Mouse (Mus musculus): ENCODE data around the gene Adamts7. TPM values are rescaled to one million over a fixed set of nuclear protein-coding genes. Genes with fewer than 3 reads are reported as not detected.

Adamts7 gene
- polyA plus RNA-seq, 1 experiment from 2014 or later = 8.0 TPM

- no peaks in the 10 kb centered on the region for H3K36me3 ChIP-seq
- H3K4me3 ChIP-seq = peak overlapping the region; percentile 49
- no peaks in the 10 kb centered on the region for H3K27me3 ChIP-seq (replicated peaks)
- peak overlapping the region; percentile 64 for H3K4me2 ChIP-seq
- H3K9ac ChIP-seq = 0 out of 2 replicates have a peak overlapping the region, but pooled peaks have one; percentile 32
- WGBS = 19% methylated on average over 7 of the region's 7 CpGs
- no peaks in the 10 kb centered on the region for H3K9me3 ChIP-seq (replicated peaks)
- H3K27ac ChIP-seq (ENCODE audit: poor library complexity, severe bottlenecking) = no peak overlapping the region
- H3K4me1 ChIP-seq (replicated peaks) = peaks cover 13% of the 10 kb centered on the region
- ATAC-seq (ENCODE audit: insufficient number of reproducible peaks, low FRiP score) = no peak
Observed at GRCm38 (mm10) chr9:90125416-90126099, 37.3 kb upstream of the Adamts7 start.

- Histone ChIP-seq H3K9me3 (replicated peaks) (no peaks in the 10 kb centered on the region), H3K4me3 (peak overlapping the region; percentile 49), H3K4me2 (peak overlapping the region; percentile 64), H3K27me3 (replicated peaks) (no peaks in the 10 kb centered on the region), H3K4me1 (replicated peaks) (peaks cover 13% of the 10 kb centered on the region), H3K36me3 (no peaks in the 10 kb centered on the region), H3K27ac (ENCODE audit: poor library complexity, severe bottlenecking) (no peak overlapping the region), H3K9ac (peak overlapping the region; percentile 32; the same call in 1 of the 2 replicates)
- peak; percentile 74 for ATAC-seq (ENCODE audit: insufficient number of reproducible peaks, low FRiP score)
- 3% methylated on average over 30 of the region's 30 CpGs for WGBS
Observed at GRCm38 (mm10) chr9:90126260-90127010, 36.4 kb upstream of the Adamts7 start.

- no peak for ATAC-seq (ENCODE audit: insufficient number of reproducible peaks, low FRiP score)
- 0 out of 2 replicates have a peak, but pooled peaks cover 1% of the 10 kb centered on the region for H3K9me3 ChIP-seq (replicated peaks)
- H3K27me3 ChIP-seq (replicated peaks) = no peaks in the 10 kb centered on the region
- H3K4me1 ChIP-seq (replicated peaks) = peaks cover 13% of the 10 kb centered on the region
- H3K27ac ChIP-seq (ENCODE audit: poor library complexity, severe bottlenecking) = no peak overlapping the region
- H3K36me3 ChIP-seq = no peaks in the 10 kb centered on the region
- H3K4me2 ChIP-seq = peak overlapping the region; percentile 59
- H3K4me3 ChIP-seq = peak overlapping the region; percentile 38
- WGBS = 44% methylated on average over 6 of the region's 6 CpGs
- H3K9ac ChIP-seq = no peak overlapping the region
Observed at GRCm38 (mm10) chr9:90127146-90127545, 35.7 kb upstream of the Adamts7 start.

GRCm38 (mm10) chr9:90128636-90129201 lies 34.1 kb upstream of the Adamts7 start:
- no peak overlapping the region for H3K9ac ChIP-seq
- 57% methylated on average over 6 of the region's 6 CpGs for WGBS
- peaks cover 18% of the 10 kb centered on the region for H3K4me1 ChIP-seq (replicated peaks)
- no peaks in the 10 kb centered on the region for H3K27me3 ChIP-seq (replicated peaks)
- no peak overlapping the region for H3K27ac ChIP-seq (ENCODE audit: poor library complexity, severe bottlenecking)
- H3K9me3 ChIP-seq (replicated peaks) = 0 out of 2 replicates have a peak, but pooled peaks cover 3% of the 10 kb centered on the region
- H3K4me3 ChIP-seq = no peak overlapping the region
- no peak for ATAC-seq (ENCODE audit: insufficient number of reproducible peaks, low FRiP score)
- H3K4me2 ChIP-seq = no peak overlapping the region
- no peaks in the 10 kb centered on the region for H3K36me3 ChIP-seq

GRCm38 (mm10) chr9:90133562-90134355 lies 29.1 kb upstream of the Adamts7 start:
- Histone ChIP-seq H3K27me3 (replicated peaks) (no peaks in the 10 kb centered on the region), H3K4me2 (0 out of 2 replicates have a peak overlapping the region, but pooled peaks have one; percentile 22), H3K36me3 (no peaks in the 10 kb centered on the region), H3K9ac (no peak overlapping the region), H3K4me1 (replicated peaks) (peaks cover 15% of the 10 kb centered on the region), H3K4me3 (no peak overlapping the region), H3K9me3 (replicated peaks) (0 out of 2 replicates have a peak, but pooled peaks cover 3% of the 10 kb centered on the region), H3K27ac (ENCODE audit: poor library complexity, severe bottlenecking) (peak overlapping the region; percentile 25)
- ATAC-seq (ENCODE audit: insufficient number of reproducible peaks, low FRiP score) = no peak
- 31% methylated on average over 7 of the region's 7 CpGs for WGBS

GRCm38 (mm10) chr9:90135466-90135865 lies 27.4 kb upstream of the Adamts7 start:
- Histone ChIP-seq H3K4me3 (no peak overlapping the region), H3K4me1 (replicated peaks) (peaks cover 15% of the 10 kb centered on the region), H3K27ac (ENCODE audit: poor library complexity, severe bottlenecking) (no peak overlapping the region), H3K27me3 (replicated peaks) (no peaks in the 10 kb centered on the region), H3K9ac (no peak overlapping the region), H3K4me2 (no peak overlapping the region), H3K36me3 (no peaks in the 10 kb centered on the region), H3K9me3 (replicated peaks) (0 out of 2 replicates have a peak, but pooled peaks cover 3% of the 10 kb centered on the region)
- no peak for ATAC-seq (ENCODE audit: insufficient number of reproducible peaks, low FRiP score)
- 76% methylated on average over 8 of the region's 8 CpGs for WGBS

- WGBS = 77% methylated on average over 9 of the region's 9 CpGs
- H3K36me3 ChIP-seq = no peaks in the 10 kb centered on the region
- H3K27me3 ChIP-seq (replicated peaks) = no peaks in the 10 kb centered on the region
- H3K4me1 ChIP-seq (replicated peaks) = peaks cover 15% of the 10 kb centered on the region
- H3K27ac ChIP-seq (ENCODE audit: poor library complexity, severe bottlenecking) = no peak overlapping the region
- H3K9ac ChIP-seq = no peak overlapping the region
- no peak overlapping the region for H3K4me2 ChIP-seq
- H3K4me3 ChIP-seq = no peak overlapping the region
- ATAC-seq (ENCODE audit: insufficient number of reproducible peaks, low FRiP score) = no peak
- 0 out of 2 replicates have a peak, but pooled peaks cover 3% of the 10 kb centered on the region for H3K9me3 ChIP-seq (replicated peaks)
Observed at GRCm38 (mm10) chr9:90135963-90136677, 26.7 kb upstream of the Adamts7 start.

- Histone ChIP-seq H3K36me3 (no peaks in the 10 kb centered on the region), H3K4me3 (no peak overlapping the region), H3K4me1 (replicated peaks) (peaks cover 15% of the 10 kb centered on the region), H3K27ac (ENCODE audit: poor library complexity, severe bottlenecking) (no peak overlapping the region), H3K9ac (no peak overlapping the region), H3K27me3 (replicated peaks) (no peaks in the 10 kb centered on the region), H3K4me2 (no peak overlapping the region), H3K9me3 (replicated peaks) (0 out of 2 replicates have a peak, but pooled peaks cover 3% of the 10 kb centered on the region)
- WGBS = 85% methylated on average over 1 of the region's 1 CpGs
- ATAC-seq (ENCODE audit: insufficient number of reproducible peaks, low FRiP score) = no peak
Observed at GRCm38 (mm10) chr9:90136678-90136965, 26.2 kb upstream of the Adamts7 start.

GRCm38 (mm10) chr9:90145788-90146187 lies 17.1 kb upstream of the Adamts7 start:
- no peak for ATAC-seq (ENCODE audit: insufficient number of reproducible peaks, low FRiP score)
- no peaks in the 10 kb centered on the region for H3K36me3 ChIP-seq
- WGBS = 36% methylated on average over 2 of the region's 2 CpGs
- no peak overlapping the region for H3K4me3 ChIP-seq
- no peak overlapping the region for H3K9ac ChIP-seq
- 0 out of 2 replicates have a peak, but pooled peaks cover 5% of the 10 kb centered on the region for H3K4me1 ChIP-seq (replicated peaks)
- H3K27me3 ChIP-seq (replicated peaks) = no peaks in the 10 kb centered on the region
- H3K9me3 ChIP-seq (replicated peaks) = no peaks in the 10 kb centered on the region
- no peak overlapping the region for H3K4me2 ChIP-seq
- H3K27ac ChIP-seq (ENCODE audit: poor library complexity, severe bottlenecking) = no peak overlapping the region

- Histone ChIP-seq H3K9me3 (replicated peaks) (no peaks in the 10 kb centered on the region), H3K4me1 (replicated peaks) (0 out of 2 replicates have a peak, but pooled peaks cover 5% of the 10 kb centered on the region), H3K27me3 (replicated peaks) (no peaks in the 10 kb centered on the region), H3K4me3 (no peak overlapping the region), H3K4me2 (no peak overlapping the region), H3K9ac (no peak overlapping the region), H3K36me3 (no peaks in the 10 kb centered on the region), H3K27ac (ENCODE audit: poor library complexity, severe bottlenecking) (no peak overlapping the region)
- ATAC-seq (ENCODE audit: insufficient number of reproducible peaks, low FRiP score) = no peak
- 64% methylated on average over 5 of the region's 5 CpGs for WGBS
Observed at GRCm38 (mm10) chr9:90146869-90147268, 16.0 kb upstream of the Adamts7 start.
